Mouse (Mus musculus) CH12.LX (cell line): Measurements from ENCODE around the gene Npepps. TPM values are rescaled to one million over a fixed set of nuclear protein-coding genes. Genes with fewer than 3 reads are reported as not detected.

Experiments used
- DNase-seq: peaks from one replicate; pipeline ENCODE4 v3.0.0-alpha.2; 2013; ENCODE audit errors: extremely low read depth
- H3K27ac ChIP-seq: 2 replicates; pipeline ENCODE4 v1.5.1; 2012; ENCODE audit warnings: low read depth, mild to moderate bottlenecking, control low read depth, moderate library complexity; ENCODE audit not compliant: insufficient read depth
- H3K27me3 ChIP-seq: replicated peaks from 2 replicates; pipeline ENCODE3; 2012; ENCODE audit warnings: inconsistent platforms
- H3K36me3 ChIP-seq, 2 experiments: replicated peaks in 1 of 2; 2 replicates each; pipeline versions ENCODE3 to v1.6.1; 2012; ENCODE audit warnings: inconsistent platforms in 1 of 2, low read length in 1 of 2, mild to moderate bottlenecking in 1 of 2, mixed read lengths in 1 of 2, moderate library complexity in 1 of 2; ENCODE audit not compliant: control insufficient read depth in 1 of 2, insufficient read depth in 1 of 2
- H3K4me1 ChIP-seq, 2 experiments: 2 replicates each; pipeline ENCODE4 v1.6.1; 2012; ENCODE audit warnings: inconsistent platforms in 1 of 2, moderate library complexity in 1 of 2; ENCODE audit not compliant: insufficient read depth in 2 of 2, control insufficient read depth in 1 of 2
- H3K4me2 ChIP-seq: 2 replicates; pipeline ENCODE4 v1.6.1; 2012; ENCODE audit warnings: low read depth, mild to moderate bottlenecking, control low read depth; ENCODE audit not compliant: poor library complexity, insufficient read depth, severe bottlenecking
- H3K4me3 ChIP-seq, 3 experiments: fragments of 150-350 bp in 1 of 3; sonication (generic) in 1 of 3; replicated peaks in 1 of 3; 2 replicates each; pipeline versions ENCODE3 to v1.5.1; 2011 to 2012; ENCODE audit warnings: low read depth in 2 of 3, low read length in 2 of 3, mild to moderate bottlenecking in 2 of 3, moderate library complexity in 2 of 3, control low read depth in 1 of 3, improper control_type of control experiment in 1 of 3, inconsistent platforms in 1 of 3, mixed read lengths in 1 of 3; ENCODE audit not compliant: poor library complexity in 1 of 3
- H3K79me2 ChIP-seq: replicated peaks from 2 replicates; pipeline ENCODE4 v1.6.1; 2012; ENCODE audit warnings: mild to moderate bottlenecking, moderate library complexity; ENCODE audit not compliant: control insufficient read depth, poor library complexity, insufficient read depth, severe bottlenecking; ENCODE audit errors: extremely low read depth
- H3K9ac ChIP-seq: 2 replicates; pipeline ENCODE4 v1.6.1; 2012; ENCODE audit warnings: low read depth, mild to moderate bottlenecking, control low read depth, moderate library complexity; ENCODE audit not compliant: insufficient read depth
- H3K9me3 ChIP-seq: replicated peaks from 2 replicates; pipeline ENCODE3; 2012; ENCODE audit warnings: low read length, inconsistent platforms, mixed read lengths
- CHD1 ChIP-seq: IDR thresholded peaks from 2 replicates; pipeline ENCODE4 v1.6.1; 2012; ENCODE audit warnings: low read depth, low read length, improper control_type of control experiment, inconsistent platforms
- CTCF ChIP-seq, 2 experiments: IDR thresholded peaks in 1 of 2; conservative IDR thresholded peaks in 1 of 2; 2 replicates each; pipeline ENCODE4 v1.5.1; 2011 to 2012; ENCODE audit warnings: low read depth in 2 of 2, low read length in 2 of 2, improper control_type of control experiment in 1 of 2, inconsistent platforms in 1 of 2, mild to moderate bottlenecking in 1 of 2, moderate library complexity in 1 of 2
- E2F4 ChIP-seq: IDR thresholded peaks from 2 replicates; pipeline ENCODE4 v1.6.1; 2011; ENCODE audit warnings: low read depth, low read length, improper control_type of control experiment; ENCODE audit not compliant: insufficient replicate concordance
- ELF1 ChIP-seq: IDR thresholded peaks from 2 replicates; pipeline ENCODE4 v1.6.1; 2014; ENCODE audit warnings: low read depth, mild to moderate bottlenecking, inconsistent platforms, low read length, improper control_type of control experiment
- EP300 ChIP-seq: IDR thresholded peaks from 2 replicates; pipeline ENCODE4 v1.6.1; 2011; ENCODE audit warnings: low read length, improper control_type of control experiment
- GABPA ChIP-seq: IDR thresholded peaks from 2 replicates; pipeline ENCODE4 v1.6.1; 2012; ENCODE audit warnings: low read depth, low read length, improper control_type of control experiment, inconsistent platforms; ENCODE audit not compliant: insufficient replicate concordance
- JUN ChIP-seq: IDR thresholded peaks from 2 replicates; pipeline ENCODE4 v1.6.1; 2011; ENCODE audit warnings: low read depth, mild to moderate bottlenecking, low read length, improper control_type of control experiment, moderate library complexity; ENCODE audit not compliant: insufficient read depth
- JUND ChIP-seq: conservative IDR thresholded peaks from 2 replicates; pipeline ENCODE4 v1.6.1; 2011; ENCODE audit warnings: low read depth, low read length, improper control_type of control experiment
- KAT2A ChIP-seq: IDR thresholded peaks from 2 replicates; pipeline ENCODE4 v1.6.1; 2012; ENCODE audit warnings: low read length, improper control_type of control experiment, inconsistent platforms; ENCODE audit not compliant: insufficient replicate concordance
- MAFK ChIP-seq: IDR thresholded peaks from 2 replicates; pipeline ENCODE4 v1.6.1; 2011; ENCODE audit warnings: low read length, improper control_type of control experiment; ENCODE audit not compliant: insufficient replicate concordance
- MAX ChIP-seq: IDR thresholded peaks from 2 replicates; pipeline ENCODE4 v1.6.1; 2011; ENCODE audit warnings: low read length, improper control_type of control experiment
- MEF2A ChIP-seq: IDR thresholded peaks from 2 replicates; pipeline ENCODE4 v1.6.1; 2014; ENCODE audit warnings: low read depth, mild to moderate bottlenecking, inconsistent platforms, low read length, improper control_type of control experiment, borderline replicate concordance
- MYC ChIP-seq: IDR thresholded peaks from 2 replicates; pipeline ENCODE4 v1.6.1; 2011; ENCODE audit warnings: low read depth, mild to moderate bottlenecking, improper control_type of control experiment, low read length
- PAX5 ChIP-seq: IDR thresholded peaks from 2 replicates; pipeline ENCODE4 v1.6.1; 2012; ENCODE audit warnings: low read length, inconsistent platforms, mixed read lengths
- POLR2A ChIP-seq: IDR thresholded peaks from 2 replicates; pipeline ENCODE4 v1.6.1; 2011; ENCODE audit warnings: low read depth, mild to moderate bottlenecking, improper control_type of control experiment, low read length
- RAD21 ChIP-seq: IDR thresholded peaks from 2 replicates; pipeline ENCODE4 v1.6.1; 2011; ENCODE audit warnings: low read depth, mild to moderate bottlenecking, low read length, improper control_type of control experiment, moderate library complexity
- RCOR1 ChIP-seq: conservative IDR thresholded peaks from 2 replicates; pipeline ENCODE4 v1.6.1; 2012; ENCODE audit warnings: low read depth, mild to moderate bottlenecking, inconsistent platforms, low read length, improper control_type of control experiment
- SIN3A ChIP-seq: IDR thresholded peaks from 2 replicates; pipeline ENCODE4 v1.6.1; 2012; ENCODE audit warnings: low read length, improper control_type of control experiment, inconsistent platforms
- TCF12 ChIP-seq: IDR thresholded peaks from 2 replicates; pipeline ENCODE4 v1.6.1; 2014; ENCODE audit warnings: low read depth, mild to moderate bottlenecking, inconsistent platforms, low read length, improper control_type of control experiment
- ZMIZ1 ChIP-seq: IDR thresholded peaks from 2 replicates; pipeline ENCODE4 v1.6.1; 2012; ENCODE audit warnings: low read depth, mild to moderate bottlenecking, inconsistent platforms, low read length, improper control_type of control experiment
- ZNF384 ChIP-seq: IDR thresholded peaks from 2 replicates; pipeline ENCODE4 v1.6.1; 2012; ENCODE audit warnings: low read depth, low read length, improper control_type of control experiment, inconsistent platforms
- dilution Hi-C: fragments of 300-500 bp; cut with MboI; formaldehyde crosslinking; loops from 2 replicates; pipeline ENCODE4 v1.14.3; 2020; ENCODE audit warnings: low sequenced_read_pairs; ENCODE audit not compliant: extremely low pct_unique_long_range_greater_than_20kb, extremely low pct_ligation_motif_present
- in situ Hi-C: fragments of 300-500 bp; cut with MboI; formaldehyde crosslinking; loops from 3 replicates; pipeline ENCODE4 v1.14.3; 2019; ENCODE audit warnings: low sequenced_read_pairs, low pct_ligation_motif_present, low pct_unique_long_range_greater_than_20kb, mixed read lengths
- polyA plus RNA-seq: library from polyadenylated mRNA; unstranded; fragments of >175 nt; gene quantifications from 2 replicates; pipeline ENCODE4 v1.2.1, GENCODE M21; 2012; ENCODE audit warnings: low read depth; ENCODE audit not compliant: insufficient read length
- total RNA-seq, 2 experiments: library from RNA; depleted of rRNA; stranded (reverse); fragments of 300-350 nt in 1 of 2; fragments of >200 nt in 1 of 2; gene quantifications; 2 replicates each; pipeline ENCODE4 v1.2.3; 2012 to 2014

The Npepps gene
- total and polyA plus RNA-seq, 3 experiments: 29.8 to 50.8 (median 42.5) TPM

DNA sequence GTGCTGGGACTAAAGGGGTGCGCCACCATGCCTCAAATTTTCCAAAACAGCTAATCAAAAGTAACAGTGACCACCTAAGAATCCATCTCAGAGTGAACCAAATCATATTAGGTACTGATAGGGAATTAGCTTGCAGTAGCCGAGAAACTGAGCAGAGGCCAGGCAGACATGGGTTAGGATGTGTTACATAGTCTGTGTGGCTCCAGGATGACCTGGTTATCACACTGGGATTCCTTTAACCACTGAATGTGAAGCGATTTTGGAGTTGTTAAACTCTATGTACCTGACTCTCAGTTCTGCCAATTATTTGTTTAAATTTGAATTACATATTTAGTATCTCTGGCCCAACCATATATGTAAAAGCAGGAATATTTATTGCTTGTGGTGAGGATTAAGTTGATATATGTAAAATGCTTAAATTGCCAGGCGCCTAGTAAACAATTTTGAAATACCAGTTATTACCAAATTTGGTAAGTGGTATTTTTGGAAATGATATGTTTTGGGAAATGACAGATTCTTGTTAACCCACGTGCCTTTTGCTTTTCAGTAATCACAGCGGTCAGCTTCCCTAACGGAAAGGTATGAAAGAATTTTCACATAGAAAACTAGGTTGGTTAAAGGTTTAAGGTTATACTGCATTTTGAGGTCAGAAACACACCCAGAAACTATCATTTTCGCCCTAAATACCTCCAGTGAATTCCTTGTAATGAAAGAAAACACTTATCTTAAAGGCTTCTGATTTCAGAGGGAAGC is 34.5 kb upstream of the Npepps start:
- in situ Hi-C loops (loop anchor here (5.0 kb wide), 1 partner anchor 38 kb away; no protein-coding TSS in a partner anchor), dilution Hi-C loops (no loop called here)
- DNase-seq: no peak
- peaks cover 0 to 7% of the 10 kb centered on the region in 2 experiments for H3K36me3 ChIP-seq
- H3K27me3 ChIP-seq: no peaks in the 10 kb centered on the region
- H3K79me2 ChIP-seq: peaks cover 11% of the 10 kb centered on the region
- H3K4me3 ChIP-seq: peak overlapping the region in 2 of 3 experiments; percentile 64 to 83
- no peak overlapping the region for H3K27ac ChIP-seq
- H3K9ac ChIP-seq: peak overlapping the region; percentile 60
- H3K9me3 ChIP-seq: no peaks in the 10 kb centered on the region
- peaks cover 2 to 31% of the 10 kb centered on the region in 2 experiments; a peak in 3 of 4 replicates for H3K4me1 ChIP-seq
- TF ChIP-seq E2F4 (no peak), KAT2A (no peak), TCF12 (no peak), CTCF (conservative IDR thresholded peaks at IDR 0.05 in 1 of 2, IDR thresholded peaks at IDR 0.05 in 1 of 2; ENCODE audit: low read depth in 2 of 2, low read length in 2 of 2) (no peak), CHD1 (0 out of 2 replicates have a peak, but pooled peaks have one; percentile 25), GABPA (no peak), POLR2A (no peak), EP300 (0 out of 2 replicates have a peak, but pooled peaks have one; percentile 34), PAX5 (no peak), RCOR1 (no peak), MEF2A (no peak), SIN3A (no peak; the same call in 1 of the 2 replicates), JUN (no peak), MAX (no peak), JUND (peak; percentile 39; the same call in 1 of the 2 replicates), ZNF384 (0 out of 2 replicates have a peak, but pooled peaks have one; percentile 32), ZMIZ1 (no peak), ELF1 (no peak)
- H3K4me2 ChIP-seq: peak overlapping the region; percentile 5; the same call in 1 of the 2 replicates

DNA sequence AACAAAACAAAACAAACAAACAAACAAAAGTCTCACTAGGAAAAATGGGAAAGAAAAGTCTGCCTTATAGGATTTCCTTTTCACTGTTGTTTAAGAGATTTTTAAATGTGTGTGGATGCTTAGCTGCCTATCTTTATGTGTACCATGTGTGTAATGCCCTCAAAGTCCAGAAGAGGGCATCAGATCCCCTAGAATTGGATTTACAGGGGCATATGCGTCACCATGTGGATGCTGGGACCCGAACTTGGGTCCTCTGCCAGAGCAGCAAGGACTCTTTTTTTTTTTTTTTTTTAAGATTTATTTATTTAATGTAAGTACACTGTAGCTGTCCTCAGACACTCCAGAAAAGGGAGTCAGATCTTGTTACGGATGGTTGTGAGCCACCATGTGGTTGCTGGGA is 33.7 kb upstream of the Npepps start:
- Histone ChIP-seq H3K4me3 (no peak overlapping the region), H3K4me2 (no peak overlapping the region), H3K9ac (no peak overlapping the region), H3K36me3 (peaks cover 0 to 7% of the 10 kb centered on the region in 2 experiments)
- TF ChIP-seq MAFK (no peak), MYC (0 out of 2 replicates have a peak, but pooled peaks have one; percentile 37), ZNF384 (peak; percentile 24; the same call in 1 of the 2 replicates), POLR2A (no peak), RAD21 (peak; percentile 42), CTCF (conservative IDR thresholded peaks at IDR 0.05 in 1 of 2, IDR thresholded peaks at IDR 0.05 in 1 of 2; ENCODE audit: low read depth in 2 of 2, low read length in 2 of 2) (peak; percentile 53 to 54; a peak in 3 of 4 replicates)
- TF ChIP-seq, all 38 proteins: peak for 4
- Histone ChIP-seq H3K4me1 (peaks cover 2 to 31% of the 10 kb centered on the region in 2 experiments; a peak in 3 of 4 replicates), H3K27me3 (no peaks in the 10 kb centered on the region), H3K27ac (no peak overlapping the region), H3K79me2 (peaks cover 11% of the 10 kb centered on the region), H3K9me3 (no peaks in the 10 kb centered on the region)
- dilution Hi-C loops: no loop called here
- DNase-seq: peak; percentile 65
- in situ Hi-C loops: loop anchor here (5.0 kb wide), 1 partner anchor 37 kb away; no protein-coding TSS in a partner anchor
